Mouse (Mus musculus) thymus, postnatal 4 days (tissue): ENCODE results near the gene Cd151.

ENCODE experiments used
- DNase-seq: peaks from one replicate; pipeline ENCODE4 v3.0.0; 2021

Gene Cd151

GRCm38 (mm10) chr7:141497600-141497999, 30.4 kb downstream of the Cd151 start:
- no peak for DNase-seq

- DNase-seq, result no peak
These were observed 34.8 kb downstream of the Cd151 start for GRCm38 (mm10) chr7:141501820-141502555.

- DNase-seq, result no peak
These were observed 35.3 kb downstream of the Cd151 start for GRCm38 (mm10) chr7:141502556-141502905.

- no peak for DNase-seq
These were observed 39.1 kb downstream of the Cd151 start for GRCm38 (mm10) chr7:141506278-141506677.

- no peak for DNase-seq
These were observed 41.0 kb downstream of the Cd151 start for GRCm38 (mm10) chr7:141508160-141508559.

- no peak for DNase-seq
These were observed 43.0 kb downstream of the Cd151 start for GRCm38 (mm10) chr7:141510196-141510595.

- no peak for DNase-seq
These were observed 43.5 kb downstream of the Cd151 start for GRCm38 (mm10) chr7:141510681-141511191.

- DNase-seq, result no peak
These were observed 50.4 kb downstream of the Cd151 start for GRCm38 (mm10) chr7:141517638-141518037.

GRCm38 (mm10) chr7:141518296-141518695, 51.1 kb downstream of the Cd151 start:
- DNase-seq, result no peak

- DNase-seq, result no peak
These were observed 51.7 kb downstream of the Cd151 start for GRCm38 (mm10) chr7:141518926-141519325.

- DNase-seq, result no peak
These were observed 52.6 kb downstream of the Cd151 start for GRCm38 (mm10) chr7:141519795-141520194.
